Mouse (Mus musculus) left cerebral cortex, postnatal 14 days (tissue): ENCODE data around the gene Fuca2. TPM values are rescaled to one million over a fixed set of nuclear protein-coding genes. Genes with fewer than 3 reads are reported as not detected.
"Not testable (repeated sequence)": the region's sequence is repeated elsewhere in the genome, so short reads cannot be mapped to it uniquely, and the experiment has no call there.

ENCODE experiments used
- DNase-seq, 2 experiments: peaks; one replicate each; pipeline ENCODE4 v3.0.0; 2021 to 2022; ENCODE audit warnings: low spot score in 2 of 2, mixed read lengths in 1 of 2
- intact Hi-C: fragments of 180-260 bp; cut with DNase I; formaldehyde crosslinking; loops from one replicate; pipeline ENCODE4 v1.15.1; 2025
- long read RNA-seq, 2 experiments: library from polyadenylated mRNA; stranded (forward); transcript quantifications; one replicate each; pipeline ENCODE4 v2.0.0; 2021
- total RNA-seq, 2 experiments: library from RNA; stranded (reverse); gene quantifications; 2 replicates each; pipeline ENCODE4 v1.2.3; 2021

The Fuca2 gene
- 10 to 100 TPM; 36.0 to 44.8 TPM for total RNA-seq
- long read RNA-seq, experiment 1, full-length matches to known transcripts = 45 of 58 reads
- long read RNA-seq, experiment 1, partial matches to known transcripts = 6 of 58 reads
- long read RNA-seq, experiment 1, other reads (novel, unspliced or antisense) = 7 of 58 reads
- long read RNA-seq, experiment 2, full-length matches to known transcripts = 42 of 48 reads
- long read RNA-seq, experiment 2, partial matches to known transcripts = 2 of 48 reads
- long read RNA-seq, experiment 2, other reads (novel, unspliced or antisense) = 4 of 48 reads

DNA sequence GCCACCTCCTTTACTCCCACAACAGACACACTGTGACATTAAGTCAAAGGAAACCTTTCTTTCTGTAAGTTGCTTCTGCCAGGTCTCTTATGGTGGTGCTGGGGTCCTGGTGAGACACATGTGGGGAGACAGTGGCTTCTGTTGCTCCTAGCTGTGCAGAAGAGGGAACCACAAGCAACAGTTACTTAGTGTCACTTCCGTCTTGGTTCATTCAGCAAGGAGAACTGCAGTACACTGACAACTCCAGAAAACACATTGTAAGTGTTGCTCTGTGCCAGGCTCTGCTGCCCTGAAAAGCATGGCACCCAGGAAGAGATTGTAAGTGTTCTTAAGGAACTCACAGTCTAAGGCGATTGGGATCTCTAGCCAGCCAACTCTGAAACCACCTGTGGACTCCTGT is at the start of gene Fuca2:
Gene Fuca2, plus strand, starts transcription at position 210 of the 400 bp plus-strand sequence.
- no peak for DNase-seq
- intact Hi-C loops = no loop called here

DNA sequence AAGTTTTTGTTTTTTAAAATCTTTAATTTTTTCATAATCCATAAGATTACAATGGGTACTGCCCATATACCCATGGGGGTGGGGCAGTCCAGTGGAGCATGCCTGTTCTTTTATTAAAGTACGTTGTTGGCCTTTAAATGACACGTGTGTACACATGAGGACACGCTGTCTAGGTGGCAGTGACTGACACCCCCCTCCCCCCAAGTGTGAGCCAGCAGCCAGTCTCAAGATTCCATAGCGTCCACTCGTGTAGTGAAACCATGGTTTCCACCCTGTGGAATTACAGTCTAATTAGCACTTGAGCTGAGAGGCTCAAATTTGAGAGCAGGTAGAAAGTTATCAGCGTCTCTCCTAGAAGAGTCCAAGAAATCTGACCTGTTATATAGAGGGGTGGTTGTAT is 47.7 kb upstream of the Fuca2 start:
- intact Hi-C loops = no loop called here
- DNase-seq = no peak

DNA sequence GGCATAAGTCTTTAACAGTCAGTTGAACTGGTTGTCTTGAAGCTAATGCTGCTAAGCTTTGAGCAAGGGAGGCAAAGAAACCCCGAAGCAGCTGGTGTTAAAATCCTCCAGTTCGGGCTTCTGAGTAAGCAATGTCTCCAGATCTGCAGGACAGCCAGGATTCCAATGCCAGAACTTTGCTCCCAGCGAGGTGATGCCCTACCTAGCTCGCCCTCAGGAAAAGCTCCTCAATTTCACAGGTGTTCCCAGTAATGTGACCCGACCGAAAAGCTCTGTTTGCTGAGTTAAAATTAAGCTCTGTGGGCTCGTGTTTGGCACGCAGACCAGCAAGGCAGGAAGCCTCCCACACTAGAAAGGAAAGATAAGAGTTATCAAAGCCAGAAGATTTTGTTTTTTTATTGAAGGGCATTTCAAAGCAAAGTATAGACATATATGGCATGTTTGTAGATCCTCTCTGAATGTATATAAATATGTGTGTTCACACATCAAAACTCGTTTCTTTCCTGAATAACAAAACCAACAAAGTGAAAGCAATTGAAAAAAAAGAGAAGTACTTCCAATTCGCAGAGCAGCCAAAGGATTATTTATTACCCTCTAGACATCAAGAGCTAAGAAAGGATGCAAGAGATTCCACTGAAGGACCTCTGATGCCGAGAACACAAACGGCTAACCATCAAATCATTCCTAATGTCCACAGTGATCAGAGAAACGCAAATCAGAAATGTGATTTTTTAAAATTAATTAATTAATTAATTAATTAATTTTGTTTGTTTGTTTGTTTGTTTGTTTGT is 45.9 kb upstream of the Fuca2 start:
- intact Hi-C loops = no loop called here

DNA sequence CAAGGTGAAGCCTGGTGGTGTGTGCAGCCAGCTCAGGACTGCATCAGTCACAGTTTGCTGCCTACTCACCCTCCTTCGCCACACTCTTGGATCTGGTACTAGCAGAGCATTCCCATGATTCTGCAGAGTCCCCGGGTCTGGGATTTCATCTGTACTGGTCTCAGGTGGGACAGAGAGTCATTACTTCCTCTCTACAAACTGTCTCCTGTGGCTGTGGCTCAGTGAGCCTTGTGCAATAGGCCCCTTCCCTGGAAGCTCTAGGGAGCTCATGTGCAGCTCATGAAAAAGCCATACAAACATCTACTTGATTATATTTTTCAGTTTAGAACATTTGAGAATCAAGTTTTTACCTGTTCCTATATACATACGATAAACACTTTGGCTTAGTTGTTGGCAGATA is 35.0 kb upstream of the Fuca2 start:
- intact Hi-C loops, DNase-seq: not testable (repeated sequence)

More for the DNA sequence above, 45.9 kb upstream of the Fuca2 start:
- DNase-seq = no peak

DNA sequence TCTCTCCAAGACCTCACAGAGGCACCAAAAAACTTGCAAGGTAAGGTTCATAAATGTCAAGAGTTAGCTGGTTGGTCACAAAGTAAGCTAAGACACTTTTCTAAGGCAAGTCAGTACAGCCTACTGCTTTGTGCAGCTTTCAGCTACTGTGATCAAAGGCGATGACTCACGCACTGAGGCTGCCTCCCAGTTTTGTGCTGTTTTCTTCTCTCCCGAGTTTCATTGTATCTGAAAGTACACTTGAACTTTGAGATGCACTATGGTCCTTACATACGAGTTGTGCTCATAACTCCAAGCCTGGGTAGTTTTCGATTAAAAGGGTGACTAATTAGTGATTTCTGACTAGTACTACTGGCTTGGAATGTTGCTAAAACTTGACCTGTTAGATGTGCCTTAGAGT is 32.4 kb upstream of the Fuca2 start:
- no peak for DNase-seq
- intact Hi-C loops = no loop called here

DNA sequence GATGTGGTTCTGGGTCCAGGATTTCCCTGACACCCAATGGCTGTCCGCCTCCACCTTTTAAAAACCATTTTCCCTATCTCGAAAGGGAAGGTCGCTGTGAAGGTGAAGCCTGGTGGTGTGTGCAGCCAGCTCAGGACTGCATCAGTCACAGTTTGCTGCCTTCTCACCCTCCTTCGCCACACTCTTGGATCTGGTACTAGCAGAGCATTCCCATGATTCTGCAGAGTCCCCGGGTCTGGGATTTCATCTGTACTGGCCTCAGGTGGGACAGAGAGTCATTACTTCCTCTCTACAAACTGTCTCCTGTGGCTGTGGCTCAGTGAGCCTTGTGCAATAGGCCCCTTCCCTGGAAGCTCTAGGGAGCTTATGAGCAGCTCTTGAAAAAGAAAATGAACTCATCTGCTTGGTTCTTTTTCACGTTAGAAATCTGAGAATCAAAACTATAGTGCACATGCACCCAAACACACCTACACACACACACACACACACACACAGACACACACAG is 31.3 kb upstream of the Fuca2 start:
- intact Hi-C loops, DNase-seq: not testable (repeated sequence)

DNA sequence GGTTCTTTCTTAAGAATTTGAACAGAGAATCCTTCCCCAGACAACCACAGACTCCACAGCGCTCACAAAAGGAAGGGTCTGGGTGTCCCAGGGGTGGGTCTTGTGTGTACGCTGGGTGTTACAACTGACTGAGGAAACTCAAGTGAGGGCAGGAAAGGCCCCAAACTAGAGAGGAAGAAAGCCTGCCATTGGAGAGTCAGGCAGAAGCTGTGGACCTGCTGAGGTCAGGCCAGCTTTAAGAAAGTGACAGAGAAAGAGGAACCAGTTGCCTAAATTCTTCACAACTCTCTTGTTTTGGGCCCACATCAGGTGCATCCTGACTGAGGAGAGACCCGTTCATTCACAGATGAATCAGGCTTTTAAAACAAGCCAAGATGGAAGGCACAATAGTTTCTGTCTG is 29.1 kb upstream of the Fuca2 start:
- intact Hi-C loops = no loop called here
- DNase-seq = no peak

DNA sequence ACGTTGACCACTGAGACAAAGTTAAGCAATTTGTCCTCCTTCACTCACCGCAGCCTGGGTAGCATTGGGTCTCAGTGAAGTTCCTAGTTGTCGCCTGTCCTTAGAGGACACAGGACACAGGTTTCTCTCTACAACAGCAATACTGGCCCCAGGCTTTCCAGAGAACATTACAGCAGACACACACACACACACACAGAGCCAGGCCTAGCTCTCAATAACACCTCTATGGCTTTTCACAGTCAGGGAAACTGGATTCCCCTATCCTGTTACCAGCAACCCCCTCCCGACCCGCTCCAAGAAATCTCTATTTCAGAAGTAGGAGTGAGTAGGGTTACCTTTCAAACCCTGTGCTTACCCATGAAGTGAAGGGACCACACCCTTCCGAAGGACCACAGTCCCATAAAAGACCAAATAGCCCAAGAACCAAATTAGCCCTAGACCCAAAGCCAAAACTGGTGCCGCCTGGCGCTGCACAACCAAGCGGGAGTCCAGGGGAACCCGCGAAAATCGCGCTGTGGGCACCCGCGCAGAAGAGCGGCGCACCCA is 26.0 kb upstream of the Fuca2 start:
- intact Hi-C loops = no loop called here
- no peak for DNase-seq

DNA sequence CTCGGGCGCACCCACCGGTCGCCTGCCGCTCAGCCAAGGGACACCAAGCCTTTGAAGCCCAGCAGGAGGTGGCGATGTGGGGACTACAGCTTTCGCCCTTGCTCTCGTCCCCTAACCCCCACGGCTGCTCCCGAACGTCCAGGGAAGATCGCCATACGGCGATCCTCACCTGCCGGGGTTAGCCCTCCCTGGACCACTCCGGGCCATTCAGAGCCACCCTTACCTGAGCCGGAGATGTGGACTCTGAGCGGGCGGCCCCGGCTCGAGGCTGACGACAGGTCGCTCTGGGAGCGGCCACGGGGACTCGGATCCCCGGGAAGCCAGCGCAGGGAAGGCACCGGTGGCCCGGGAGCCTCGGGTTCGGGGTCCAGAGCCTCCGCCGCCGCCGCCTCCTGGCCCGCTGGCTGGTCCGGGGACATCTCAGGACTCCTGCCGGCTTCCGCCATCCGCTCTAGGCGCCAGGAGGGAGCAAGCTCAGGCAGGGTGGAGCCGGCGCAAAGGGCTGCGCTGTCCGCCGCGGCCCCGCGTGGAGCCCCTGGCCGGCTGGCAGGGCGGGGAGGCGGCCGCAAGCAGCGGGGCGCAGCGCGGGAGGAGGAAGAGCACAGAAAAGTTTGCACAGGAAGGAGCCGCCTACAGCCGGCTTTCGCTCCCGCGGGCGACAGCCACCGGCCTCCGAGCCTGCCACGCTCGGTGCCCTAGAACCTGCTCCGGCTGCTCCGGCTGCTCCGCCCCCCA is 25.3 kb upstream of the Fuca2 start, which contains the start of gene Phactr2:
Gene Phactr2, minus strand, starts transcription at position 580 of the 735 bp plus-strand sequence.
- intact Hi-C loops = no loop called here
- DNase-seq = peak; percentile 10 to 14

DNA sequence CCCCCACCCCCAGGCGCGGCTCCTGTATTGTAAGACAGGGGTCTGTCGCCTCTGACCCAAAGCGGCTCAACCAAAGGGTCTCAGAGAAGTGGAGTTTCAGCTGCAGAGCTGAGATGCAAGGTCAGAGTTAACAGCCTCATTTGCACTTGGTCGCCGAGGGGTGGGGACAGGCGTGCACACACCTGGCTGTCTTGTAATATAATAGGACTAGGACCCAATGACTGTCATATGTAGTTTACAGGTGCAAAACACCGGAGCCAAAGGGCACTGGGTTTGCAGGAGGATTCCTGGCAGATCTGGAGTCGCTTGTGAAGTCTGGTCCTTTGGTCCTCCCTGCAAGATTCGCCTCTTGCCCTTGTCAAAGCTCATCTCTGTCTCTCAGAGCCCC is 24.8 kb upstream of the Fuca2 start:
- intact Hi-C loops = no loop called here
- no peak for DNase-seq

DNA sequence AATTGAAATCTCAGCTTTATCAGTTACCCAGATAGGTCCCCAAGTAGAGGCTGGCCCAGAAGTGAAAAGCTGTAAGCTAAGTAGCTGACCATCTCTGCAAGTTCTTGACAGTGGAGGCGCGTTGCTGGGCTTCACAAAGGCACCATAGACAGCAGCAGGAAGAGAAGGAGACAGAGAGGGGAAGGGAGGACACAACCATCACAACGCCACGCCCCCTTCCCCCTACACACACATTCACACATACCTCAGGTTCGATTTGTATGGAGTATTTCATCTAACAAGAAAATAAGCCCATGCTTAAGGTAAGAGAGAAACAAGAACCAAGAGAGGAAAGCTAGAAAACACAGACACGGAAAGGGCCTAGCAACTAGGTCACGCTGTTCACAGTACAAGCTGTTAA is 24.2 kb upstream of the Fuca2 start:
- intact Hi-C loops = no loop called here
- peak in 1 of 2 experiments; percentile 23 for DNase-seq

DNA sequence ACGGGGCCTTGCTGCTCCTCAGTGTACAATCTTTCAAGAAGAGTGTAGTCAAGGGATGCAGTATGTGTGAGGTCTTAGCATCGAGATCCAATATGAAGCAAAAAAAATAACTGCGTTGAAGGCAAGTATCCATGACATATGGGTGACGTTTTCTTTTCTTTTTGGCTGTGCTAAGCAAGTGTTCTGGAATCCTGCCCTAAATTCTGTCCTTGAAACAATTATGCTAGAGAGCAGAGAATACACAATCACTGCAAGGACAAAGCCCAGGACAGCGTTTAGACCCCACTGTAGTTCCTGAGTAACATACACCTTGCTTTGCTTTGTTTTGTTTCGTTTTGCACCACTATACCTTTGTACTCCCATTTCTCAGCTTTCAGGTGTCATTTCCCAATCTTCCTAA is 20.0 kb upstream of the Fuca2 start:
- intact Hi-C loops = no loop called here
- DNase-seq = no peak

DNA sequence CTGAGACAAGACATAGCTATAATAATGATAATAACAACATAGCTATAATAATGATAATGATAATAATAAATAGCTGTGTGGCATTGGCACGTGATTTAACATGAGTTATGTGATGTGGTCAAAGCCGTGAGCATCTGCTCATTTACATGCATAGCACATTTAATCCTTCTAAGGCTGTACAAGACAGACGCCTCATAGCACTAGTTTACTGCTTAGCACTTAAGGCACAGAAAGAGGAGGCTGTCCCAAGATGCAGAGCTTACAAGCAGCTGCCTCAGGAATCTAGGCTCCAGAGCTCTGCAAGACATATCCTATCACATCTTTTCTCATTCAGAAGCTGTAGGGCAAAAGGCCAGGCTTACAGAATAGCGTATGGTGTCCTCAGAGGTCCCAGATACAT is 13.4 kb upstream of the Fuca2 start:
- intact Hi-C loops = no loop called here

DNA sequence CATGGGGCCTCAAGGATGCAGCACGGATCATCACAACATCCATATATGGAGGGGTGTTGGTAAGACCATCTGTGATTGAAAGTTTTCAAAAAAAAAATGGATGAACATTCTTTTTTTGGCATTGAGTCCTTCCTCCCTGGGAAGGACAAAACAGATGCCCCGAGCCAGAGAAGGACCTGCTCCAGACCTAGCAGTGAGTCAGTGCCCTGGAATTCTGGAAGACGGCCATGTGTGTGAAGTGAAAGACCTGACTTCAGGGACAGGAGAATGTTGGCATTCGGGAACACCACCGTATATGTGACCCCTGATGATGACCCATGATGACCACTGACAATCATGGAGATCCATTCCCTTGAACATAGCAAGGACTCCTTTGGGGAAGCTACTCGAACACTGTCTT is 9.7 kb upstream of the Fuca2 start:
- DNase-seq = no peak
- intact Hi-C loops = no loop called here

More for the DNA sequence above, 13.4 kb upstream of the Fuca2 start:
- peak in 1 of 2 experiments; percentile 41 for DNase-seq

DNA sequence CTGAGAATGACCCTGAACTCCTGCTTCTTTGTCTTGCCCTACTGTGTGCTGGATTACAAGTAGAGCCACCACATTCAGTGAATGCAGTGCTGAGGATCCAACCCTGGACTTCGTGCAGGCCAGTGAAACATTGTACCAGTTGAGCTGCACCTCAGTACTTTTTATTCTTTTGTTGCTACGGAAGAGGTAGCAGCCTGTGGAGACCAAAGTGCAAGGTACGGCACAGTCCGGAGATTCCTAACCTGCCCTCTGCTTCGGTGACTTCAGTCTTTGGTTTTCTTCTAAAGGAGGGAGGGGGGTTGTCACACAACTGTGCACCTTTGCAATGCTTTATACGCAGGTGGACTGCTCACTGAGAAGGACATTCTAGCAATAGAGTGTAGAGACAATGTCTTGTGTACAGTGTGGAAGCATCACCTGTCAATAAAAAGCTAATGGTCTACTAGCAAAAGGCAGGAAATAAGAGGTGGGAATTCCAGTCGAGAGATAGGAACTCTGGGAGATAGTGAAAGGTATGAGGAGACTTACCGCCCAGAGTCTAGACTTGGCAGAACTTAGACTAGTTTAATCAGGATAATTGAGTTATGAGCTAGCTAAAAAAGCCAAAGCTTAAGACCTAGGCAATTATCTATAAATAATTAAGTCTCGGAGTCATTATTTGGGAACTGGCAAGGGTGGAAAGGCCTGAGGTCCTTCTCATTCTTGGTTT is 5.2 kb upstream of the Fuca2 start:
- intact Hi-C loops = no loop called here
- no peak for DNase-seq

DNA sequence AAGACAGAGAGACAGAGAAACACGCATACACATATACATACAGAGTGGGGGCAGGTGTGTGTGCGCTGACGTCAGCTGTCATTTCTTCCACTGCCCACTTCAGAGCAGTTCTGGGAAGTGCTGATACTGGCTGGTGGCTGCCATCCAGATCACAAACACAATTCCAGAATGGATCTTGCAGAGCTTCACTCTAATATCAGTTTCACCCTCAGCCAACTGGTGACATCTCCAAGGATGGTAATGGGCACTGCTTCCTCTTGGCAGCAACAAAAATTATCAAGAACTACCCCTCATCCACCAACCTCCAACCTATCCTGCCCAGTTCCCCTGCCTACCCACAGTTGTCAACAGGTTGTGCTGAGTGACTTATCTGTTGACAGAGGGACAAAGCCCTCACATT is 3.0 kb upstream of the Fuca2 start:
- intact Hi-C loops = no loop called here
- no peak for DNase-seq

DNA sequence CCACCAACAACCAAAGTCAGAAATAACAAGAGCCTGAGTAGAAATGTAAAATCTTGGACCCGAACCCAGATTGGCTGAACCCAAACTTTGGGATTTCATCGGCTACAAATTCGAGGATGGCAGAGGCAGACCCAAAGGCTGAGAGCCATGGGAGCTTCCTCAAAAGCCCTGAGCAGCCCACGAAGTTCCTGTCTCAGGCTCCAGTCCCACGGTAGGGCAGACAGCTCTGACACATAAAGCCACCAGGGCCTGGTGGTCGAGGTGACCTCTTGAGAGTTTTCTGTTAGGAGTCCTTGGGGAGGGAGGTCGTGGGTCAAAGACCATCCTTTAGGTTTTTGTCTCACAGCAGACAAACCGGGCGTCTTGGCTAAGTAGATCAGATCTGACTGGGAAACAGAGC is 1.1 kb downstream of the Fuca2 start:
- intact Hi-C loops = loop anchor here (5.0 kb wide), 1 partner anchor 483 kb away; no protein-coding TSS in a partner anchor

DNA sequence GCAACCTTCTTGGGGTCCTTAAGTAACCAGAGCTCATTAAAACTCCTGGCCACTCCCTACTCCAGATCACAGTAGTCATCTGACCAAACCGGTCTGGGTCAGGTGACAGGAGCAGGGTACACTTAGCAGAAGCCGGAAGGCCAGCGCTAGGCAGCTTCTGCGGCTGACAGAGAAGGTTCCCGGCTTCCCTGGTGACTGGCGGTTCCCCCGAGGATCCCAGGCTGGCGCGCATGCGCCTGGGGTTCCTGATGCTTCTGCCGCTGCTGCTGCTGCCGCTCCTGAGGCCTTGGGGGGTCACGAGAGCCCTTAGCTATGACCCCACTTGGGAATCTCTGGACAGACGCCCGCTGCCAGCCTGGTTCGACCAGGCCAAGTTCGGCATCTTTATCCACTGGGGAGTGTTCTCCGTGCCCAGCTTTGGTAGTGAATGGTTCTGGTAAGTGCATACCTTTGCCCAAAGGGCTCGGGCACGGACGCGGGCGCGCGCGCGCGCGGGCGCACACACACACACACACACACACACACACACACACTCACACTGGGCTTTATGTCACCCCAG is 1.7 kb downstream of the Fuca2 start:
- intact Hi-C loops = loop anchor here (5.0 kb wide), 1 partner anchor 484 kb away; no protein-coding TSS in a partner anchor
- DNase-seq = peak; percentile 86

More for the DNA sequence above, 1.1 kb downstream of the Fuca2 start:
- DNase-seq = peak in 1 of 2 experiments; percentile 8

DNA sequence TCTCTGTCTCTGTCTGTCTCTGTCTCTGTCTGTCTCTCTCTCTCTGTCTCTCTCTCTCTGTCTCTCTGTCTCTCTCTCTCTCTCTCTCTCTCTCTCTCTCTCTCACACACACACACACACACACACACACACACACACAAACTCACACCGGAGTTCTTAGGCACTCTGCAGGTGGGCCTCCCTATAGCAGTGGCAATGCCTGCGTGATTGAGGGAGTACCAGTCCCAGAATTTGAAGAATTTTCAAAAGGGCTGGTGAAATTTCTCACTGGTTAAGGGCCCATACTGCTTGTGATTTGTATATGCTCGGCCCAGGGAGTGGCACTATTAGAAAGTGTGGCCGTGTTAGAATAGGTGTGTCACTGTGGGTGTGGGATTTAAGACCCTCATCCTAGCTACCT is 2.2 kb downstream of the Fuca2 start:
- intact Hi-C loops = loop anchor here (5.0 kb wide), 1 partner anchor 484 kb away; no protein-coding TSS in a partner anchor
- not testable (repeated sequence) for DNase-seq
